Mouse (Mus musculus) right cerebral cortex, postnatal 25 days (tissue): Measurements from ENCODE around the gene Hmgn1.
"Not testable (repeated sequence)": the region's sequence is repeated elsewhere in the genome, so short reads cannot be mapped to it uniquely, and the experiment has no call there.

ENCODE experiments used
- DNase-seq: peaks from one replicate; pipeline ENCODE4 v3.0.0; 2022

Gene Hmgn1

GRCm38 (mm10) chr16:96127657-96128344 is at the start of gene Hmgn1:
Gene Hmgn1 (minus strand): TSS chr16:96127729.
- peak; percentile 94 for DNase-seq

GRCm38 (mm10) chr16:96175399-96175798 is 47.9 kb upstream of the Hmgn1 start:
- DNase-seq = no peak

GRCm38 (mm10) chr16:96173648-96174047 is 46.1 kb upstream of the Hmgn1 start:
- DNase-seq = no peak

GRCm38 (mm10) chr16:96168837-96169236 is 41.3 kb upstream of the Hmgn1 start:
- no peak for DNase-seq

GRCm38 (mm10) chr16:96165723-96166264 is 38.3 kb upstream of the Hmgn1 start:
- no peak for DNase-seq

- DNase-seq = no peak
Observed at GRCm38 (mm10) chr16:96161336-96161735, 33.8 kb upstream of the Hmgn1 start.

GRCm38 (mm10) chr16:96160927-96161326 is 33.4 kb upstream of the Hmgn1 start:
- DNase-seq = no peak

- no peak for DNase-seq
Observed at GRCm38 (mm10) chr16:96159794-96160346, 32.3 kb upstream of the Hmgn1 start.

- peak; percentile 45 for DNase-seq
Observed at GRCm38 (mm10) chr16:96159091-96159731, 31.7 kb upstream of the Hmgn1 start.

- no peak for DNase-seq
Observed at GRCm38 (mm10) chr16:96158511-96159080, 31.1 kb upstream of the Hmgn1 start.

GRCm38 (mm10) chr16:96157171-96157570 is 29.6 kb upstream of the Hmgn1 start:
- DNase-seq = peak; percentile 76

- peak; percentile 66 for DNase-seq
Observed at GRCm38 (mm10) chr16:96156019-96156418, 28.5 kb upstream of the Hmgn1 start.

GRCm38 (mm10) chr16:96154476-96154875 is 26.9 kb upstream of the Hmgn1 start:
- no peak for DNase-seq

- DNase-seq = peak; percentile 44
Observed at GRCm38 (mm10) chr16:96151551-96151950, 24.0 kb upstream of the Hmgn1 start.

GRCm38 (mm10) chr16:96150995-96151394 is 23.5 kb upstream of the Hmgn1 start:
- no peak for DNase-seq

- DNase-seq = no peak
Observed at GRCm38 (mm10) chr16:96149311-96149710, 21.8 kb upstream of the Hmgn1 start.

- DNase-seq = no peak
Observed at GRCm38 (mm10) chr16:96148834-96149233, 21.3 kb upstream of the Hmgn1 start.

- no peak for DNase-seq
Observed at GRCm38 (mm10) chr16:96145814-96146213, 18.3 kb upstream of the Hmgn1 start.

- peak; percentile 100 for DNase-seq
Observed at GRCm38 (mm10) chr16:96145110-96145800, 17.7 kb upstream of the Hmgn1 start, which contains the start of gene Wrb. Gene Wrb (plus strand): TSS chr16:96145407.

GRCm38 (mm10) chr16:96144748-96145109 is 17.2 kb upstream of the Hmgn1 start:
- not testable (repeated sequence) for DNase-seq

- DNase-seq = no peak
Observed at GRCm38 (mm10) chr16:96128466-96128865, 937 bp upstream of the Hmgn1 start.

- DNase-seq = no peak
Observed at GRCm38 (mm10) chr16:96127288-96127656, 257 bp downstream of the Hmgn1 start.

GRCm38 (mm10) chr16:96126684-96127171 is 801 bp downstream of the Hmgn1 start:
- no peak for DNase-seq
